Mouse (Mus musculus): ENCODE measurements at regions not wholly inside any gene's neighbourhood (a gene's known extent, or its start where the extent isn't known, plus 50 kb on each side); places are given as distances from the start of the nearest gene placed in this dataset.
A peak's percentile ranks its signal among the peaks of the same experiment; 100 is the strongest.

DNA sequence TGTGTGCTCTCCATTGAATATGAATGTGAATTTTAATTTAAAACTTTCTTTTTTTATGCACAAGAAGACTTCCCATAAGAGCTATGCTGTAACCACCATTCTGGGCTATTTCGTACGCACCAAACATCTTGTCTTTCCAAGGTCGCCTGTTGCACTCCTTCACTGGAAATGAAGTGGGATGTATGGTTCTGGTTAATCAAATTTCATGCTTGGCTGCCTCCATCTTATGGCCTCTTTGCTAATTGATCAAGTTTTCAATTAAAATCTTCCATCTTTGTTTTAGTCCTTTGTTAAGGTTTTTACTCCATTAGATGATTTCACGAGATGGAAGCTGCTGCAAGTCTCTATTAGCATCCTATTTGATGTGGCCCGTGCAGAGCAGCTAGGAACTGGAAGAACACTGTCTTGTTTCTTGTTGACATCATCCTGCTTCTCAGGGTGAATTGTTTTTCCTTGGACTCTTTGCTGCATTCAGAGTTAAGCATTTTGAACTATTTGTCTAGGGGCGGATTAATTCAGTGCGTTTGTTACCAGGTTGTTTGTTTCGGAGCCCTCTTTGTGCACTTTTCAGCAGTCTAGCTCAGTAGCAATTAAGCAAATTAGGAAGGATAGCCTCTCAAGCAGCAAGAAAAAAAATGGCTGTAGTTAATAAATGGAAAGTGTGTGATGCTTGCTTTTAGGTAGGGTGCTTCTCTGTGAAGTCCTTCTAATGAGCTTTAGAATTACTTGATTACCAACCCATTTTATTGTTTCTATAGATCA is 147.4 kb upstream of the Alcam start:
- H3K27ac ChIP-seq (replicated peaks in 1 of 2; ENCODE audit: control insufficient read depth in 1 of 2, insufficient read depth in 1 of 2, low read depth in 2 of 2, low read length in 2 of 2), result no peak overlapping the region
- no peaks in the 10 kb centered on the region for H3K36me3 ChIP-seq (ENCODE audit: control insufficient read depth, insufficient read depth, low read length)
- H3K4me2 ChIP-seq (ENCODE audit: low read length), result no peak overlapping the region
- H3K27me3 ChIP-seq (ENCODE audit: control insufficient read depth, insufficient read depth, low read length), result no peaks in the 10 kb centered on the region
- no peak overlapping the region for H3K9ac ChIP-seq (ENCODE audit: low read length)
- H3K4me3 ChIP-seq (ENCODE audit: control insufficient read depth in 1 of 2, insufficient read depth in 1 of 2, low read depth in 1 of 2, low read length in 2 of 2), result no peak overlapping the region
- H3K9me3 ChIP-seq (ENCODE audit: control insufficient read depth, low read length), result no peaks in the 10 kb centered on the region
- 87% methylated on average over 8 of the region's 8 CpGs for WGBS
- peaks cover 0 to 9% of the 10 kb centered on the region in 2 experiments; a peak in 1 of 4 replicates for H3K4me1 ChIP-seq (ENCODE audit: control insufficient read depth in 2 of 2, insufficient read depth in 2 of 2, low read length in 2 of 2)
- no peak for ATAC-seq (ENCODE audit: insufficient number of reproducible peaks, insufficient read depth, low FRiP score, low read depth)

DNA sequence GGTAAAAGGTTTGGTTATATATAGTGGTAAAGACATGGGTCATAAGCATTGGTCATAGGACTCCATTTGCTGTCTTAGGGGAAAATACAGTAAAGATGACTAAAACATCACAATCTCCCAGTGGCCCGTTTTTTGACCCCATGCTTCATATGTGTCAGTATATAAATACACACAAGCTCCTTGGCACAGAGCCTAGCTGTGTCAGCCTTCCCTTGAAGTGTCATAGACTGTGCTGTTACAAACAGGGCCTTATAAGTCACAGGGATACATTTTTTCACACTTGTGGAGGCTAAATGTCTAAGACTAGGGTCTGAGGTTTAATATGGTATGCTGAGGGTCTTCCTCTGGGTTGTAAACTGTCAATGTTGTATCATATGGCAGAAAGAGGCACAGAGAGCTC is 144.4 kb upstream of the Alcam start:
- H3K27me3 ChIP-seq (ENCODE audit: control insufficient read depth, insufficient read depth, low read length), result no peaks in the 10 kb centered on the region
- no peak overlapping the region for H3K4me3 ChIP-seq (ENCODE audit: control insufficient read depth in 1 of 2, insufficient read depth in 1 of 2, low read depth in 1 of 2, low read length in 2 of 2)
- no peaks in the 10 kb centered on the region for H3K9me3 ChIP-seq (ENCODE audit: control insufficient read depth, low read length)
- H3K9ac ChIP-seq (ENCODE audit: low read length), result no peak overlapping the region
- 8% methylated on average over 1 of the region's 1 CpGs for WGBS
- 0 out of 4 replicates have a peak overlapping the region, but pooled peaks of 1 of the 2 experiments have one; percentile 1 for H3K27ac ChIP-seq (replicated peaks in 1 of 2; ENCODE audit: control insufficient read depth in 1 of 2, insufficient read depth in 1 of 2, low read depth in 2 of 2, low read length in 2 of 2)
- H3K36me3 ChIP-seq (ENCODE audit: control insufficient read depth, insufficient read depth, low read length), result no peaks in the 10 kb centered on the region
- no peak overlapping the region for H3K4me2 ChIP-seq (ENCODE audit: low read length)
- no peak for ATAC-seq (ENCODE audit: insufficient number of reproducible peaks, insufficient read depth, low FRiP score, low read depth)
- peaks cover 0 to 9% of the 10 kb centered on the region in 2 experiments; a peak in 1 of 4 replicates for H3K4me1 ChIP-seq (ENCODE audit: control insufficient read depth in 2 of 2, insufficient read depth in 2 of 2, low read length in 2 of 2)

DNA sequence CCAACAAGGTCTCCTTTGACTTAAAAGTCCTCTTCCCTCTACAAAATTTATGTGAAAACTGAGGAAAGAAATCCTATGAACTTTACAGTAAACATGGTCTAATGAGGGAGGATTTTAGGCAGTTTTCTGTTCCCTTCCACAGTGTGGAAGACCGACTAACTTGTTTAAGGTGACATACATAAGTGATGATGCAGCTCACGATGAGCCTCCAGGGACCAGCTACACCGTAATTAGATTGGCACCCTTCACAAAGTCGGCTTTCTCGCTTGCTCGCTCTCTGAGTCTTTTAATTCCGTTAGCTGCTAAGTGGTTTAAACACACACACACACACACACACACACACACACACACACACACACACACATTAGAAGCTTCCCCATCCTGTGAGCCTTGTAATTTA is 143.3 kb upstream of the Alcam start:
- no peak overlapping the region for H3K4me3 ChIP-seq (ENCODE audit: control insufficient read depth in 1 of 2, insufficient read depth in 1 of 2, low read depth in 1 of 2, low read length in 2 of 2)
- H3K4me2 ChIP-seq (ENCODE audit: low read length), result no peak overlapping the region
- H3K9me3 ChIP-seq (ENCODE audit: control insufficient read depth, low read length), result no peaks in the 10 kb centered on the region
- ATAC-seq (ENCODE audit: insufficient number of reproducible peaks, insufficient read depth, low FRiP score, low read depth), result no peak
- H3K4me1 ChIP-seq (ENCODE audit: control insufficient read depth in 2 of 2, insufficient read depth in 2 of 2, low read length in 2 of 2), result peaks cover 0 to 9% of the 10 kb centered on the region in 2 experiments; a peak in 1 of 4 replicates
- H3K27me3 ChIP-seq (ENCODE audit: control insufficient read depth, insufficient read depth, low read length), result no peaks in the 10 kb centered on the region
- 69% methylated on average over 7 of the region's 7 CpGs for WGBS
- no peak overlapping the region for H3K9ac ChIP-seq (ENCODE audit: low read length)
- H3K36me3 ChIP-seq (ENCODE audit: control insufficient read depth, insufficient read depth, low read length), result no peaks in the 10 kb centered on the region
- H3K27ac ChIP-seq (replicated peaks in 1 of 2; ENCODE audit: control insufficient read depth in 1 of 2, insufficient read depth in 1 of 2, low read depth in 2 of 2, low read length in 2 of 2), result no peak overlapping the region

DNA sequence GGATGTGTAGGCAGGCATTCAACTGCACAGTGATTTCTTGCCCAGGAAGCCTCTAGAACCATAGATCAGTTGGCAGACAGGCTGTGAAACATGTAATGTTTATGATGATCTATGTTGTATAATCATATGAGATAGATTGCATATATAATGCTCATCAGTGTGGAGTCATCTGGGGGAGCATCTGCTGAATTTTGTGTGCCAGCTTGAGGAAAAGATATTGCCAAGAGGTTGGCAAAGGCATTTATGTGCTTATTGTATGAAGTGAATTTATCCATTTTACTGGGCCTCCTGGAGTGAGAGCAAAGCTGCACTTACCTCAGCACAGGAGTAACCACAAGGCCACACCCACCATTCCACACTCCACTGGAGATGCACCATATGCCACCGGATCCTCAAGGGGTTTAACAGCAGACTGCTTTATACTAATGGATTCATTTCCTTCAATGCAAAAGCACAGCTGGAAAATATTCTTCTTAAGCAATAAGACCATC is 134.5 kb upstream of the Alcam start:
- Histone ChIP-seq H3K36me3 (ENCODE audit: control insufficient read depth, insufficient read depth, low read length) (no peaks in the 10 kb centered on the region), H3K4me3 (ENCODE audit: control insufficient read depth in 1 of 2, insufficient read depth in 1 of 2, low read depth in 1 of 2, low read length in 2 of 2) (no peak overlapping the region), H3K27ac (replicated peaks in 1 of 2; ENCODE audit: control insufficient read depth in 1 of 2, insufficient read depth in 1 of 2, low read depth in 2 of 2, low read length in 2 of 2) (no peak overlapping the region), H3K4me2 (ENCODE audit: low read length) (no peak overlapping the region), H3K9me3 (ENCODE audit: control insufficient read depth, low read length) (no peaks in the 10 kb centered on the region), H3K27me3 (ENCODE audit: control insufficient read depth, insufficient read depth, low read length) (no peaks in the 10 kb centered on the region), H3K4me1 (ENCODE audit: control insufficient read depth in 2 of 2, insufficient read depth in 2 of 2, low read length in 2 of 2) (no peaks in the 10 kb centered on the region), H3K9ac (ENCODE audit: low read length) (no peak overlapping the region)
- no peak for ATAC-seq (ENCODE audit: insufficient number of reproducible peaks, insufficient read depth, low FRiP score, low read depth)
- WGBS, result 59% methylated on average over 1 of the region's 1 CpGs

DNA sequence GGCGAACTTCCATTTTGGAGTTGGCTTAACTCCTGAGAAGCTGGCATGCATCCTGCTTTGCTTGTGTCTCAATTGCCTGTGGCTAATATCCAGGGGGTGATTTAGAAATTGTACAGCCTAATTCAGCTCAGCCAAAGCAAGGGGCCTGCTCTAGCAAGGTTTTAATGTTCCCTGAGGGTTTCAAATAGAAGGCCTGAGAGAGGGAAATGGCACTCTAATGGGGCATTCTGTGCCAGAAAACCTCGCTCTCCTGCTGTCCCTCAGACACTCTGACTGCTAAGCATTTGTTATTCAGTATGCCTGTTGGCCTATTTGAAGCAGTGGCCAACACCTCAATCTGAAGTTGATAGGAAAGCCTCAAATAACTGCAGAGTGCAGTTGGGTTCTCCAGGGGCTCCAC is 115.2 kb upstream of the Alcam start:
- no peak overlapping the region for H3K4me3 ChIP-seq (ENCODE audit: control insufficient read depth in 1 of 2, insufficient read depth in 1 of 2, low read depth in 1 of 2, low read length in 2 of 2)
- ATAC-seq (ENCODE audit: insufficient number of reproducible peaks, insufficient read depth, low FRiP score, low read depth), result no peak
- WGBS, result 73% methylated on average over 2 of the region's 2 CpGs
- H3K27ac ChIP-seq (replicated peaks in 1 of 2; ENCODE audit: control insufficient read depth in 1 of 2, insufficient read depth in 1 of 2, low read depth in 2 of 2, low read length in 2 of 2), result no peak overlapping the region
- no peaks in the 10 kb centered on the region for H3K27me3 ChIP-seq (ENCODE audit: control insufficient read depth, insufficient read depth, low read length)
- H3K9me3 ChIP-seq (ENCODE audit: control insufficient read depth, low read length), result no peaks in the 10 kb centered on the region
- no peak overlapping the region for H3K4me2 ChIP-seq (ENCODE audit: low read length)
- no peaks in the 10 kb centered on the region for H3K4me1 ChIP-seq (ENCODE audit: control insufficient read depth in 2 of 2, insufficient read depth in 2 of 2, low read length in 2 of 2)
- no peaks in the 10 kb centered on the region for H3K36me3 ChIP-seq (ENCODE audit: control insufficient read depth, insufficient read depth, low read length)
- H3K9ac ChIP-seq (ENCODE audit: low read length), result no peak overlapping the region

DNA sequence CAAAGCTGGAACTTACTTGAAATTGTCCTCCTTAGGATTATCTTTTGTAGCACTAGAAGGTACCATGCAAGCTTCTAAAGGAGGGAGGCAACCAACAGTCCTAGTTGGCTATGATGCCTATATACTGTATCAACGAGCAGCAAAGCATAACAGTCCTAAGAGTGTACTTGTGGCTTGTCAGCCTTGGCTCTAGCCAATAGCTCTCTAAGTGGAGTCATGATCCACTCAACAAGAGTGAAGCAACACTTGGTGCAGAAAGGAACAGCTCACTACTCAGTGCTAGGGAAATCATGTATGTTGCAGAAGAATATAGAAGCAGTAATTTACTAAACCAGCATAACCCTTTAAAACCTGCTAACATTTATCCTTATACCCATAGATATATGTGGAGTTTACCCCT is 82.4 kb upstream of the Alcam start:
- H3K4me1 ChIP-seq (ENCODE audit: control insufficient read depth in 2 of 2, insufficient read depth in 2 of 2, low read length in 2 of 2), result no peaks in the 10 kb centered on the region
- no peaks in the 10 kb centered on the region for H3K9me3 ChIP-seq (ENCODE audit: control insufficient read depth, low read length)
- H3K27ac ChIP-seq (replicated peaks in 1 of 2; ENCODE audit: control insufficient read depth in 1 of 2, insufficient read depth in 1 of 2, low read depth in 2 of 2, low read length in 2 of 2), result no peak overlapping the region
- ATAC-seq (ENCODE audit: insufficient number of reproducible peaks, insufficient read depth, low FRiP score, low read depth), result no peak
- no peaks in the 10 kb centered on the region for H3K27me3 ChIP-seq (ENCODE audit: control insufficient read depth, insufficient read depth, low read length)
- 52% methylated on average over 1 of the region's 1 CpGs for WGBS
- no peak overlapping the region for H3K4me2 ChIP-seq (ENCODE audit: low read length)
- H3K4me3 ChIP-seq (ENCODE audit: control insufficient read depth in 1 of 2, insufficient read depth in 1 of 2, low read depth in 1 of 2, low read length in 2 of 2), result no peak overlapping the region
- no peak overlapping the region for H3K9ac ChIP-seq (ENCODE audit: low read length)
- no peaks in the 10 kb centered on the region for H3K36me3 ChIP-seq (ENCODE audit: control insufficient read depth, insufficient read depth, low read length)

DNA sequence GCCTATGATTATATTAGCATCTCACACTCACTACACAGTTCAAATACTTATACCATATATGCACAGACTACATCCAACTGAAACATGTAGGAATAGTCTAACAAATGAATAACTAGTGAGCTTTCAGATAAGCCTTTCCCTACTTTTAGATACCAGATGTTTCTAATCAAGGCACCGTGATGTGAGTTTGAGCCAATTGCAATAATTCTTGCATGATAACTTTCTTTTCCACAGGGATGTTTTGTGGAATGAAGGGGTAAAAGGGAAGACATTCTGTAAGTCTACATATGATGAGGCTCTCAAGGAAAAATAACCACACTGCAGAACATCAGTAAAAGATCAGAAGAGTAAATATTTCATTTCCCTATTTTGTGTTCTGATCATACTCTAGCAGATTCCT is 80.7 kb upstream of the Alcam start:
- Histone ChIP-seq H3K27ac (replicated peaks in 1 of 2; ENCODE audit: control insufficient read depth in 1 of 2, insufficient read depth in 1 of 2, low read depth in 2 of 2, low read length in 2 of 2) (no peak overlapping the region), H3K9me3 (ENCODE audit: control insufficient read depth, low read length) (no peaks in the 10 kb centered on the region), H3K36me3 (ENCODE audit: control insufficient read depth, insufficient read depth, low read length) (no peaks in the 10 kb centered on the region), H3K4me2 (ENCODE audit: low read length) (no peak overlapping the region), H3K4me1 (ENCODE audit: control insufficient read depth in 2 of 2, insufficient read depth in 2 of 2, low read length in 2 of 2) (no peaks in the 10 kb centered on the region), H3K27me3 (ENCODE audit: control insufficient read depth, insufficient read depth, low read length) (no peaks in the 10 kb centered on the region), H3K9ac (ENCODE audit: low read length) (no peak overlapping the region), H3K4me3 (ENCODE audit: control insufficient read depth in 1 of 2, insufficient read depth in 1 of 2, low read depth in 1 of 2, low read length in 2 of 2) (no peak overlapping the region)
- no peak for ATAC-seq (ENCODE audit: insufficient number of reproducible peaks, insufficient read depth, low FRiP score, low read depth)
- WGBS, result 74% methylated on average over 1 of the region's 1 CpGs
